ENCODE assay signal across 11 mouse cellular contexts in genomic region chr16:97659225-97659658, GRCm38 (mm10). TPM values are rescaled to one million over a fixed set of nuclear protein-coding genes. Genes with fewer than 3 reads are reported as not detected.
DNase-seq lines count a peak whose midpoint lies in the region; ATAC-seq and TF ChIP-seq lines count a peak whose summit lies in the region.
"Had no signal": no experiment of that assay in that cellular context is flagged by ENCODE, and none has a peak within 500 bp of the region (broad histone marks: within the 10 kb centered on the region; RNA-seq: fewer than 3 reads in every experiment).

No protein-coding gene starts in this region.

- no peaks in the 10 kb centered on the region for H3K9me3 ChIP-seq in midbrain, embryonic 10.5 days (replicated peaks)
- H3K9me3 ChIP-seq in midbrain, embryonic 15.5 days, result no peaks in the 10 kb centered on the region
- H3K9me3 ChIP-seq in embryonic facial prominence, embryonic 15.5 days (replicated peaks), result no peaks in the 10 kb centered on the region
- no peaks in the 10 kb centered on the region for H3K9me3 ChIP-seq in stomach, embryonic 15.5 days

- no peak for ATAC-seq in midbrain, embryonic 15.5 days (replicated peaks)
- peak; percentile 68 for ATAC-seq in embryonic facial prominence, embryonic 15.5 days (ENCODE audit: insufficient number of reproducible peaks, low FRiP score, low TSS enrichment, low read depth)
- peak; percentile 96 for ATAC-seq in stomach, embryonic 15.5 days (ENCODE audit: insufficient read depth, low FRiP score, low read depth)

- intact Hi-C loops in heart, adult 2 months (cut with DNase I), result no loop called here

- H3K27ac ChIP-seq in midbrain, embryonic 10.5 days (replicated peaks), result peak overlapping the region; percentile 69
- no peak overlapping the region for H3K27ac ChIP-seq in midbrain, embryonic 15.5 days
- no peak overlapping the region for H3K27ac ChIP-seq in embryonic facial prominence, embryonic 15.5 days (replicated peaks)
- peak overlapping the region; percentile 84 for H3K27ac ChIP-seq in stomach, embryonic 15.5 days
- no peak overlapping the region for H3K27ac ChIP-seq in heart, adult 2 months
- H3K27ac ChIP-seq: layer of hippocampus, adult 2 months had no signal

- WGBS in midbrain, embryonic 10.5 days, result 8% methylated on average over 1 of the region's 1 CpGs
- 7% methylated on average over 1 of the region's 1 CpGs for WGBS in midbrain, embryonic 15.5 days
- WGBS in embryonic facial prominence, embryonic 15.5 days, result 67% methylated on average over 1 of the region's 1 CpGs
- 35% methylated on average over 1 of the region's 1 CpGs for WGBS in stomach, embryonic 15.5 days
- 47% methylated on average over 1 of the region's 1 CpGs for WGBS in heart, adult 2 months

- no peak overlapping the region for H3K9ac ChIP-seq in midbrain, embryonic 15.5 days
- no peak overlapping the region for H3K9ac ChIP-seq in embryonic facial prominence, embryonic 15.5 days
- H3K9ac ChIP-seq in stomach, embryonic 15.5 days, result no peak overlapping the region
- no peak overlapping the region for H3K9ac ChIP-seq in heart, adult 2 months (ENCODE audit: low read depth, low read length)

- no peak for TF ChIP-seq EP300 in heart, adult 2 months (IDR thresholded peaks at IDR 0.05; ENCODE audit: insufficient read depth, low read depth, low read length)

- no peaks in the 10 kb centered on the region for H3K79me2 ChIP-seq in heart, adult 2 months (replicated peaks; ENCODE audit: control insufficient read depth, insufficient read depth, low read length)

- H3K4me2 ChIP-seq in midbrain, embryonic 15.5 days, result no peak overlapping the region
- H3K4me2 ChIP-seq in embryonic facial prominence, embryonic 15.5 days (replicated peaks), result no peak overlapping the region
- peak overlapping the region; percentile 3; the same call in 1 of the 2 replicates for H3K4me2 ChIP-seq in stomach, embryonic 15.5 days

- no peak overlapping the region for H3K4me3 ChIP-seq in midbrain, embryonic 10.5 days
- H3K4me3 ChIP-seq in midbrain, embryonic 15.5 days, result no peak overlapping the region
- H3K4me3 ChIP-seq in embryonic facial prominence, embryonic 15.5 days (replicated peaks), result no peak overlapping the region
- H3K4me3 ChIP-seq in stomach, embryonic 15.5 days (replicated peaks), result no peak overlapping the region
- no peak overlapping the region for H3K4me3 ChIP-seq in heart, adult 2 months
- H3K4me3 ChIP-seq: layer of hippocampus, adult 2 months had no signal

- no peak for TF ChIP-seq CTCF in heart, adult 2 months (IDR thresholded peaks at IDR 0.05)

- DNase-seq in midbrain, embryonic 10.5 days (ENCODE audit: low spot score), result peak; percentile 35
- DNase-seq in kidney, postnatal 36 days, result peak; percentile 60 to 69
- no peak for DNase-seq in frontal cortex, postnatal 14 days (ENCODE audit: low spot score in 2 of 2)
- DNase-seq in testis, postnatal 14 days (ENCODE audit: low spot score), result no peak
- DNase-seq in heart, adult 2 months, result no peak
- DNase-seq: thymus, postnatal 14 days had no signal

- no peaks in the 10 kb centered on the region for H3K36me3 ChIP-seq in midbrain, embryonic 10.5 days
- H3K36me3 ChIP-seq in midbrain, embryonic 15.5 days (replicated peaks), result no peaks in the 10 kb centered on the region
- H3K36me3 ChIP-seq in embryonic facial prominence, embryonic 15.5 days, result no peaks in the 10 kb centered on the region
- no peaks in the 10 kb centered on the region for H3K36me3 ChIP-seq in stomach, embryonic 15.5 days
- H3K36me3 ChIP-seq in heart, adult 2 months (ENCODE audit: control insufficient read depth, insufficient read depth, low read length), result no peaks in the 10 kb centered on the region

- TF ChIP-seq POLR2A in heart, adult 2 months (IDR thresholded peaks at IDR 0.05; ENCODE audit: insufficient read depth, low read depth, low read length), result no peak

- peaks cover 27% of the 10 kb centered on the region for H3K4me1 ChIP-seq in midbrain, embryonic 10.5 days
- H3K4me1 ChIP-seq in midbrain, embryonic 15.5 days, result no peaks in the 10 kb centered on the region
- no peaks in the 10 kb centered on the region for H3K4me1 ChIP-seq in embryonic facial prominence, embryonic 15.5 days
- H3K4me1 ChIP-seq in stomach, embryonic 15.5 days, result no peaks in the 10 kb centered on the region
- no peaks in the 10 kb centered on the region for H3K4me1 ChIP-seq in heart, adult 2 months (ENCODE audit: control insufficient read depth, insufficient read depth, low read length)

- H3K27me3 ChIP-seq in midbrain, embryonic 10.5 days (ENCODE audit: low read depth, poor library complexity, severe bottlenecking), result peaks cover 16% of the 10 kb centered on the region
- H3K27me3 ChIP-seq in midbrain, embryonic 15.5 days (replicated peaks), result no peaks in the 10 kb centered on the region
- no peaks in the 10 kb centered on the region for H3K27me3 ChIP-seq in embryonic facial prominence, embryonic 15.5 days
- no peaks in the 10 kb centered on the region for H3K27me3 ChIP-seq in stomach, embryonic 15.5 days (replicated peaks)
- H3K27me3 ChIP-seq in heart, adult 2 months (ENCODE audit: control insufficient read depth, insufficient read depth, low read length), result no peaks in the 10 kb centered on the region

RNA-seq across cellular contexts. Expression of gene Tmprss2, which starts 48.2 kb away (rescaled TPM):
- polyA plus RNA-seq in midbrain, embryonic 10.5 days (2016; fragmentation: Nextera tagmentation; extraction: Ambion mirVana), result 0.15 and 0.24 TPM in 2 replicates
- 0.06 and 0.26 TPM in 2 replicates for polyA plus RNA-seq in midbrain, embryonic 15.5 days (2015; fragmentation: Nextera tagmentation; extraction: Ambion mirVana)
- polyA plus RNA-seq in embryonic facial prominence, embryonic 15.5 days (2015; fragmentation: Nextera tagmentation; extraction: Ambion mirVana), result 3.2 and 4.7 TPM in 2 replicates
- 34.4 and 37.6 TPM in 2 replicates for polyA plus RNA-seq in stomach, embryonic 15.5 days (2015; fragmentation: Nextera tagmentation; extraction: Ambion mirVana)
- not detected for total RNA-seq in heart, adult 2 months (2021)
- 0.03 and 0.96 TPM in 2 replicates for polyA plus RNA-seq in heart, adult 2 months (2012; rRNA removed)
- total RNA-seq: granulocyte monocyte progenitor cell, adult 5-6 weeks; layer of hippocampus, adult 2 months had no signal

Comparison
In these comparisons a context has a peak if more than half of its experiments do, and no peak if none do; other contexts are left out.
1. H3K27ac ChIP-seq: peak in midbrain, embryonic 10.5 days (single experiment) and stomach, embryonic 15.5 days (single experiment); none in midbrain, embryonic 15.5 days (single experiment), embryonic facial prominence, embryonic 15.5 days (single experiment) and heart, adult 2 months (single experiment).
2. DNase-seq: peak in midbrain, embryonic 10.5 days (single experiment) and kidney, postnatal 36 days (2 of 2); none in frontal cortex, postnatal 14 days (0 of 2), testis, postnatal 14 days (single experiment) and heart, adult 2 months (0 of 2).